Mouse (Mus musculus): ENCODE results near the gene Arhgap1. TPM values are rescaled to one million over a fixed set of nuclear protein-coding genes. Genes with fewer than 3 reads are reported as not detected.

Arhgap1 gene
- polyA plus RNA-seq (2012; rRNA removed), result 81.1 and 83.4 TPM in 2 replicates

DNA sequence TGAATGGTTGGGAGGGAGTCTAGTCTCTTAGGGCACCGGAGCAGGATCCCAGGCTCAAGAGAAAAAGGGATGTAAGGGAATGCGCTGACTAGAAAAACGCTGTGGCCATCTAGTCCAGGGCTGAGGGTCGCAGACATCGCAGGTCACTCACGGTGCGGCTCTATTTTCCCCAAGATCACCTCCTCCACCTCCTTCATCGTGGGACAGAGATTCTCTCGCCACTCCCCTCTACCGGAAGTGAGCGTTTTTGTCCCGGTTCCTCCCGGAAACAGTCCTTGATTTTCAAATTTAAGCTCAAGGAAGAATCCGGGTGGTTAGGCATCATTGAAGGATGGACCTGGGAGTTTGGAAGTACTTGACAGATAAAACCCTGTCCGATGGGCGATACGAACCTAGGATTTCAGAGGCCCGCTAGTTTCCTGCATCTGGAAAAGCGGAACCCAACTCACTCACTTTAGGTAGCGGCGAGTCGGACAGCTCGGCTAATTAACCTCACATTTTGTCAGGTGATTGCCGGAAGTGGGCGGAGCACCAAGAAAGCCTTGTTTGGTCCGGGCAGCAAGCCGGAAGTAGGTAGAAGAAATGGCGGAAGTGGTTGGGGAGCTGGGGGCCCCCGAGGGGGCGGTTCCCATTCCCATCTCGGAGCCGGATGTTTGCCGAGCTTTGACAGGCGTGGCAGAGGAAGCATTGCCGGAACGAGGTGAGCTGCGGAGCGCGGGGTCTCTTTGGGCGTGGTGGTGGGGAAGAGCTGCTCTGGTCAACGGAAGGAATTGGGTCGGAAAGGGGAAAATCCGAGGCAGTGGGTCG is at the start of gene Arhgap1, which contains the start of gene Zfp408:
Arhgap1 (plus strand) TSS at position 308 of the 807 bp plus-strand sequence.
Zfp408 (minus strand) TSS at position 239 of the 807 bp plus-strand sequence.

GRCm38 (mm10) chr2:91636229-91636628 is 13.4 kb upstream of the Arhgap1 start, which contains the start of gene F2:
Gene F2 (minus strand): TSS chr2:91636414.

DNA sequence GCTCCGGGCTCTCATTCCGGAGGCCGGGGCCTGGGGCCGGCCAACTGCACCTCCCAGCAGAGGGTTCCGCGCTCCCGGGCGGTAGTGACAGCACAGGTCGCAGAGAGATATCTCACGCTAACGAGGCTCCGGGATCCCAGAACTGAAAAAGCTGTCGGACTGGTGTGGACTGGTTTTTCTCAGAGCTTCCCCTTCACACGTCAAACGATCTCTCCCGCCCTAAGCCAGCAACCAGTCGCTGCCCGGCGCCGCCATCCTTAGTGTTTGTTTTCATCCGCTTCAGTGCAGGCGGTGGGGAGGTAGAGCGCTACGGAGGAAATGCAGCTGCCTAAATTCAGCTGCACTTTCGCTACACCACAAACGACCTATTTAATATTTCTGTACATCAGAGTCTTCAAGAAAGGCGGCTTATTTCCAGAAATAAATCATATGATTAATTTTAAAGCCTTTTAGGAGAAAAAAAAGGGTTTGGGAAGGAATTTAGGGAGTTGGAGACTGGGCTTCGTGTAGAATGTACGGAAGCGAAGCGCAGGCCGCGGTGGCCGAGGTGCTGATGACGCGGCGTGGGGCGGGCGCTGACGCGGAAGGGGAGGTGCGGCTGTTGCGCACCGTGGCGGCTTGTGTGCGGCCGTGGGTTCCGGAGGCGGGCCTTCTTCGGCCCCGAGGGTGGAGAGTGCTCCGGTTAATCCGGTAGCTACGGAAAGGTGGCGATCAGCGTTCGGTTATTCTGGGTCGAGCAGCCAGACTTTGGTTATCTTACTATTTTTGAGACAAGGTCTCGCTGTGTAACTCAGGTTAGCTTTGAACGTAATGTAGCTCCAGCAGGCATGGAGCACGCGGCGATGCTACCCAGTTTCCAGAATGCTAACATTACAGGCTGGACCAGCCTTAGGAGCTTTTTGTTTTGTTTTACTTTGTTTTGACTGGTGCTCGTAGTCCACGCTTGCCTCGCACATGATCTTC is 60.9 kb downstream of the Arhgap1 start, which contains the start of the genes Atg13 and Harbi1:
Atg13 (minus strand) TSS at position 305 of the 963 bp plus-strand sequence.
Harbi1 (plus strand) TSS at position 581 of the 963 bp plus-strand sequence.

Other genes starting within 250 kb of the Arhgap1 start
- gene 1110051M20Rik, start 205.2 kb upstream of the Arhgap1 start, polyA plus RNA-seq (2012; rRNA removed), result 92.7 and 101 TPM in 2 replicates
- 3.8 and 4.5 TPM in 2 replicates for gene Lrp4, start 192.3 kb upstream of the Arhgap1 start, polyA plus RNA-seq (2012; rRNA removed)
- gene Ckap5, start 123.1 kb upstream of the Arhgap1 start, polyA plus RNA-seq (2012; rRNA removed), result 85.9 and 94.6 TPM in 2 replicates
- gene F2, start 13.4 kb upstream of the Arhgap1 start, polyA plus RNA-seq (2012; rRNA removed), result 0.06 and 0.21 TPM in 2 replicates
- 19.6 and 22.3 TPM in 2 replicates for gene Zfp408, start 69 bp upstream of the Arhgap1 start, polyA plus RNA-seq (2012; rRNA removed)
- 55.9 and 63.9 TPM in 2 replicates for gene Atg13, start 60.7 kb downstream of the Arhgap1 start, polyA plus RNA-seq (2012; rRNA removed)
- gene Harbi1, start 61.0 kb downstream of the Arhgap1 start, polyA plus RNA-seq (2012; rRNA removed), result 4.9 and 6.3 TPM in 2 replicates
- gene Ambra1, start 80.3 kb downstream of the Arhgap1 start, polyA plus RNA-seq (2012; rRNA removed), result 27.3 and 32.7 TPM in 2 replicates

Data from central nervous system, embryonic 18 days (tissue).